Mouse (Mus musculus) cerebellum, adult 8-10 months (tissue): ENCODE data around the gene 9430007A20Rik.
"Not testable (repeated sequence)": the region's sequence is repeated elsewhere in the genome, so short reads cannot be mapped to it uniquely, and the experiment has no call there.

Experiments
- DNase-seq: peaks from one replicate; pipeline ENCODE4 v3.0.0; 2022

Gene 9430007A20Rik

GRCm38 (mm10) chr4:144519522-144519921 lies at the start of gene 9430007A20Rik:
TSS of gene 9430007A20Rik (plus strand) at chr4:144519822.
- no peak for DNase-seq

GRCm38 (mm10) chr4:144493331-144493730 lies 26.3 kb upstream of the 9430007A20Rik start:
- no peak for DNase-seq

- no peak for DNase-seq
Measured at GRCm38 (mm10) chr4:144506518-144506917, 13.1 kb upstream of the 9430007A20Rik start.

- DNase-seq = no peak
Measured at GRCm38 (mm10) chr4:144544689-144545088, 25.1 kb downstream of the 9430007A20Rik start.

GRCm38 (mm10) chr4:144545339-144545738 lies 25.7 kb downstream of the 9430007A20Rik start:
- not testable (repeated sequence) for DNase-seq

- no peak for DNase-seq
Measured at GRCm38 (mm10) chr4:144551156-144551555, 31.5 kb downstream of the 9430007A20Rik start.

- DNase-seq = no peak
Measured at GRCm38 (mm10) chr4:144559792-144560191, 40.2 kb downstream of the 9430007A20Rik start.

- no peak for DNase-seq
Measured at GRCm38 (mm10) chr4:144561205-144561604, 41.6 kb downstream of the 9430007A20Rik start.

- no peak for DNase-seq
Measured at GRCm38 (mm10) chr4:144565034-144565433, 45.4 kb downstream of the 9430007A20Rik start, which contains the start of gene Gm13124. TSS of gene Gm13124 (minus strand) at chr4:144565134.

GRCm38 (mm10) chr4:144567752-144568151 lies 48.1 kb downstream of the 9430007A20Rik start:
- DNase-seq = no peak
